Mouse (Mus musculus) gastrocnemius, postnatal 36 days (tissue): ENCODE measurements around the gene Slco1b2. TPM values are rescaled to one million over a fixed set of nuclear protein-coding genes. Genes with fewer than 3 reads are reported as not detected.
"Not testable (repeated sequence)": the region's sequence is repeated elsewhere in the genome, so short reads cannot be mapped to it uniquely, and the experiment has no call there.

ENCODE experiments used
- DNase-seq, 2 experiments: peaks; one replicate each; pipeline ENCODE4 v3.0.0; 2022
- intact Hi-C: fragments of 180-260 bp; cut with DNase I; formaldehyde crosslinking; loops from one replicate; pipeline ENCODE4 v1.15.1; 2025
- long read RNA-seq, 2 experiments: library from polyadenylated mRNA; stranded (forward); transcript quantifications; one replicate each; pipeline ENCODE4 v2.0.0; 2021
- total RNA-seq, 2 experiments: library from RNA; stranded (reverse); gene quantifications; 2 replicates each; pipeline ENCODE4 v1.2.3; 2021

The Slco1b2 gene
- total RNA-seq: not detected
- long read RNA-seq, experiment 1: 0 reads
- long read RNA-seq, experiment 2: 0 reads

DNA sequence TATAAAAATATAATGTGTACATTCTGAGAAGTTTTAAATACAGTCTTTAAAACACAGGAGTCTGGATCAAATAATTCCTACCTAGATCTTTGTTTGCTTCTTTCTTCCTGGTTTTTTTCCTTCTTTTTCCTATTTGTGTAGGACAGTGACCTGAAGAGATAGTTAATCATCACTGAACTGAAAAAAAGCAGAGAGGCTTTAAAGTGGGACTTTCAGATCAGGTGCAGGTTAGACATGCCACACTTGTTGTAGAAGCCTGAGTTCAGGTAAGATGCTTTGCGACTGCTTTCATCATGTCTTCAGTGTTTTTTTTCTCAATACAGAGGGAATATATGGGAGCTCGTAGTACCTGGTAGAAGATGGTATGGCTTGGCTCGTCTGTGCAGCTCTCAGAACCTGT is at the start of gene Slco1b2:
Gene Slco1b2, plus strand, starts transcription at position 228 of the 400 bp plus-strand sequence.
- no peak for DNase-seq
- intact Hi-C loops: no loop called here

DNA sequence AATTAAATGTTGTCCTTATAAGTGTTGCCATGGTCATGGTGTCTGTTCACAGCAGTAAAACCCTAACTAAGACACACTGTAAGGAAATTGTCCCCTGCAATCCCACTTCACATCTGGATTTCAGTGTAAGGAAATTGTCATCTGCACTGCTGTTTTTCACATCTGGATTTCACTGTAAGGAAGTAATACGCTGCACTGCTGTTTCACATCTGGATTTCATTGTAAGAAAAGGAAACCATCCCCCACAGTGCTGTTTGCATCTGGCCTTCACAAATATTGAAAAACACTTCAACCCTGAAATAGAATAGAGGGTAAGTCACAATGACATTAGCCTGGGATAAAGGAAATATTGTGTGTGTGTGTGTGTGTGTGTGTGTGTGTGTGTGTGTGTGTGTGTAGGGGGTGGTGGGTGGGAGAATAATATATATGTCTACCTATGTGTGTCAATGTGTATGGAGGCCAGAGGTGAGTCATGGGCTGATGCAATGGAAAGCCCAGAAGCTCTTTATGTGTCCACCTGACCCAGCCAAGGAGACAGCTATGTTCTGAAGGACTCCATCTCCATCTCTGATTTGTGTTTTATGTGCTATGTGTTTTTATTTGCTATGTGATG is 44.4 kb upstream of the Slco1b2 start:
- intact Hi-C loops: no loop called here
- DNase-seq: no peak

DNA sequence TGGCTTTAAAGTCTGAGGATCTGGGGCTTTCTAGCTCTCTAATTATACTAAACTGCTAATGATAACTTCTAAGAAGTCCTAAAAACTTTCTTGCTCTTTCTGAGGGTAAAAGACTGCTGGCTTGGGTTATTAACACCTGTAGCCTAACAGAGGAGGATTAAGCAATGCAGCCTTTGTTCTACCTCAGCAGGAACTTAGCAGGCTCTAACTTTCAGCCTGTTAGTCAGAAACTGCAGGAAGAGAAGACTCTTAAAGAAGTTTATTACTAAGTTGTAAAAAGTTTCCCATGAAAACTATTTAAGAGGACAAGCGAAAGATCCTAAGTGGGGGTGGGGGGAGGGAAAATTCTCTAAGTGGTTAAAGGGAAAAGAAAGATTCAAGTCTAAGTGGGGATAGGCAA is 39.3 kb upstream of the Slco1b2 start:
- no peak for DNase-seq
- intact Hi-C loops: no loop called here

DNA sequence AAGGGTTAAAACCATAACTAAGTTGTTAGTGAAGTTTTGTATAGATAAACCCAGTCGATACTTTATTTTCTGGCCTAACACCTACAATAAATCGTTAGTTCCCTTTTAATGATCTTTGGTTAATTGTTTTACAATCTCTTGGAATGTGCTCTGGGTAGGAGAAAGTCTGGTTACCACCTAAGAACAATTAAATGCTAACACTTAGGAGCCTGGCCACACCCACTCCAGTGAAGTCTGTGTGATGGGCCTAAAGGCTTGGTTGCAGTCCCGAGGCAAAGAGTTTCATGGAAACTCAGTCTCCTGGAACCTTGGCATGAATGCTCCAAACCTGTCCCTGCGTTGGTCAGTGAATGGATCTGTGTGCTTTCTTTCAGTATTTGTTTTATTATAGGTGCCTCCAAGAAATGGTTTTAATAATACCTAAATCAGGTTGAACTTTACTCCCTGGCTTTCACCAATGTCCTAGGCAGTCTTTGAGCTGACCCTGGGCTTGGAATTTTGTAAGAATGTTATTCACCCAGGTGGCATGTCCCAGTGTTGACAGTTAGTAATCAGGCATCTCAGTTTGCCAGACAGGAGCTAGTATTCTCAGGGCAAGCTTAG is 38.6 kb upstream of the Slco1b2 start:
- DNase-seq, intact Hi-C loops: not testable (repeated sequence)

DNA sequence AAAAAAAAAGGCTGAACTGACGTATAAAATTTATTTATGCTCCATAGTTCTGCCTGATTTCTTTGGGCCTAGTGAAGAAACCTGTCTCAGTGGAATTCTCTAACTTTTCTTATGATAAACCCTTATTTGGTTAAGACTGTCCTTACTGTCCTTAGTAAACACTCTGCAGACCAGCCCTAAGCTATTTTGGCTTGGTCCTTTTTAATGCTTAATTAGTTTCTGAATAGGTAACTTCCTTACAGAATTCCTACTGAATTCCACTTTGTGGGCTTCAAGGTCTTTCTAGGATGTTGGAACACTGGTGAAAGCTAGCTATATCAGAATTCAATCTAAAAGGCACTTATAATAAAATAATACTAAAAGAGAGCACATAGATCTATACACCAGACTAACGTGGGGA is 33.2 kb upstream of the Slco1b2 start:
- no peak for DNase-seq
- intact Hi-C loops: no loop called here

DNA sequence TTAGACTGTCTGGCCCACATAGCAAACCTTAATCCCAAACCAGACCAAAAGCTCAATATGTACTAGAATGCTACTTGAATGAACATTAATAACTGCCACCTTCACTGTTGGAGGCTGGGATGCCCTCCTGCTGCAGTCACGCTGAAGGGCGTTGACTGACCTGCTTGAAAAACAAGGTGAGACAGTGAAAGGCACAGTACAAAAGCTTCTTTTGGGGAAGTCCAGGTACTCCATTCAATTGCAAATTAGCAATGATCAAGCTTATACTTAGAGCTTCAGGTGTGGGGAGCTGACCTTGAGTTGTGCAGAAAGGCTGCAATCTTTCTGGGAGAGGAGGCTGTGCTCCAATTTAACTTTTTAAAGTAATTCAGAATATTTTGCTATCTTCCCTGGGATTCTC is 32.3 kb upstream of the Slco1b2 start:
- no peak for DNase-seq
- intact Hi-C loops: no loop called here

DNA sequence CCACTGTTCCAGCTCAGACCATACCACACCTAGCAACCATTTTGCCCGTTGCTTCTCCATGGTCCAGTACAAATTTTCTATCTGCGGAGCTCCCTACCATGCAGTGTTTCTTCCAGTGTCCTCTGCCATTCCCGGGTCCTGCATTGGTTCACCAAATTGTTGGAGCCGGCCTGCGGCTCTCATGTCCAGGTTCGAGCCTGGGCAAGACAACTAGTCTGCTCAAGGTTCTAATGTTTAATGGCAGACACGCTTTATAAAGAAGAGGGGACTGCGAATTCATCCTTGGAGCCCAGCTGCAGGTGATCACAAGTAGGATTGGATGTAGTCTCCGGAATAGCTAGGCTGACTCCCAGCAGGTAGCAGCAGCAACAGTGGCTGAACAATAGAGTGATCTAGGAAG is 28.4 kb upstream of the Slco1b2 start:
- intact Hi-C loops: no loop called here
- DNase-seq: no peak

DNA sequence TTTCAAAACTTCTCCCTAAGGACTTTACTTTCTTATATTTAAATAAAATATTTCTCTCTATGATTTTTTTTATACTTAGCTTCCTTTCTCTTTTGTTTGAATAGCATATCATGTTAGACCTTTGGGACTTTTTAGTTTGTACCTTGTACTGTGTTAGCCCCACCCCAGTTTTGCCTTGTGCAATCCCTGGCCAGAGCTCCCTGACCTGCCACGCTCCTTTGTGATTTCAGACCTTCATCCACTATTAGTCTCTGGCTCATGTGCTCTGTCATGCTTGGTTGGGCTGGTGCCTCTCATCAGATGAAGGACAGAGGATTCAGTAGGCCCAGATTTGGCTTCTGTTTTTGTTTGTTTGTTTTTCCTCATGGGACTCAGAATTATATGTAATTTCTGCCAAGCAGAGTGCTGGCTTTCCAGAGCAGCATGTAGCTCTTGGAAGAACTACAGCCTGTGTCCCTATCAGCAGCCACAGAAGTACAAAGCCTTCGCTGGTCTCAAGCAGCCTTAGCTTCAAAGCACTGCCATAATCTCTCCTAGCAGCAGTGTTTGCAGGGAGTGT is 18.5 kb upstream of the Slco1b2 start:
- intact Hi-C loops: no loop called here

DNA sequence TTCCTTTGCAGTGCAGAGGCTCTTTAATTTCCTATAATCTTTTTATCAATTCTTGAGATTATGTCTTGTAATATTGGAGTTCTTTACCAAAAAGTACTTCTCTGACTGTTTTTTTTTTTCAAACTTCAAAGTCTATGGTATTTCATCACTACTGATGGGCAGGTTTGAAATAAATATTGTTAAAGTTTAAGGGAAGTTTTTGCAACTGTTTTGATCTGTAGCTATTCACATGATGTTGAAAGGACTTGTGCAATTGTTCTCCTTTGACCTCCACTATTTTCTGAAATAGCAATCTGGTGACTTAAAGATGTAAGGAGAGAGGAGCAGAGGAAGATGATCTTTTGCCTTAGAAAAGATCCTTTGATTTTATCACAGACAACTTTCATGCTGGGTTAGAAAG is 15.3 kb upstream of the Slco1b2 start:
- no peak for DNase-seq
- intact Hi-C loops: no loop called here

More for the DNA sequence above, 18.5 kb upstream of the Slco1b2 start:
- DNase-seq: no peak

DNA sequence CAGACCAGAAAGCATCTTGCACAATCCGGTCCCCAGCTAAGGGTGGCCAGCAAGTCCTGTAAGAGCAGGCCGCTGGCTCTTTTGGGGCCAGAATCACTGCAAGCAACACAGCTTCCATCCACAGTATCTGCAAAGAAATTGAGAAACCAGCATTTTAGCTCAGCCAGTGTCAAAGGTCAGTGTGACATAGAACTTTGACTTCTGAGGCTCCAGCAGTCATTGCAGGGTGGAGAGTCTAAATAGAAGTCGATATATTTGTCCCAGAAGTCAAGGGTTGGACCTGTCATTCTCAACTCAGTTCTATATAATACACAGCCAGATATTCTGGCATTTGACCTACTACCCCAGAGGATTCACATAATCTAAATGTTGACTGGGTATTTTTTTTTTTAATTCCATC is 14.0 kb upstream of the Slco1b2 start:
- no peak for DNase-seq

DNA sequence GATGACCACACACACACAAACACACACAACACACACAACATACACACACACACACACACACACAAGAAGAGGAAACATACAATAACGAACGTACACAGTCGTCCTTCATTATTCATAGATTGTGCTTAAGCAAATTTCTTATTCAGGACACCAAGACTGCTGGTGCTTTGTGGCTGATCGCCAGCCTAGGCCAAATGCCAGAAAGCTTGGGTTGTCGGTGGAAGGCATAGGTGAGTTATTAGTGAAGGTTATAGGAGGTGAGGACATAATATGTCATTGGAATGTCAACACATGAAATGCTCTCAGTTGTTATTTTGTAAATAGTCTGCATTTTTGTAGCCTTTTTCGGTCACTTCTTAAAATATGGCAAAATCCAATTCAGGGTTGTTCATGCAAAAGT is 3.6 kb downstream of the Slco1b2 start:
- intact Hi-C loops: no loop called here
- no peak for DNase-seq

More for the DNA sequence above, 14.0 kb upstream of the Slco1b2 start:
- intact Hi-C loops: no loop called here

DNA sequence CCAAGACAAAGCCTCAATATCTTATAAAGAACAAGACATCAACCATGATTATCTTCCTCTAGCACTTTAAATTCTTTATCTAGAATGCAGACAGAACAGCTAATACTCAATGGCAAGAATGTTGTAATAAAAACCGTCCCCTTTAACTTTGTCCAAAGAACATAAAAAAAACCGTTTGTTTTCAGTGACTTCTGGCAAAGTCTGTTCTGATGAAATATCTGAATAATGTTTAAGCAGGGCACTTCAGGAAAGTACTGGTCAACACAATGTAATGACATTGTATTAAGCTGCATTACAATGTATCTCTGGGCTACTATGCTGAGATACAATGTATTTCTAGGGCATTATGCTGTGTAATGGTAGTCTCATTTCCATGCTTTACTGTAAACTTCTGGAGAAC is 5.9 kb downstream of the Slco1b2 start:
- intact Hi-C loops: no loop called here
- DNase-seq: no peak

DNA sequence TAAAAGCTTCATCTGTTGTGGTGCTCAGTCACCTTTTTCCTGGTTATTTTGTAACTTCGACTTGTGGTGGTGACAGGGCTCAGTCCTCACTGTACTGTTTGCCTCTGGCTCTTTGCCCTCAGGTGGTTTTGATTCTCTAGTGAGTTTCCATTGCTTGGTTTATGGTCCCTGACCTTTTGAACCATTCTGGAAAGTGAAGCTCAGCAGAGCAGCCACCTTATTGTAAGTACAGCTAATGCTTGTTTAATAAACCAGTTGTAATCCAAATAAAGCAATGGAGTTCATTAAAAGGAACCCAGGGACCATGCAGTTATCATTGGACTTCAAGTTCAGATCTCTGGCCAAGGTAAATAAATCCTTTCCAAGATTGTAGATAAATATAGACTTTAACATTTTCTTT is 11.3 kb downstream of the Slco1b2 start:
- no peak for DNase-seq
- intact Hi-C loops: no loop called here

DNA sequence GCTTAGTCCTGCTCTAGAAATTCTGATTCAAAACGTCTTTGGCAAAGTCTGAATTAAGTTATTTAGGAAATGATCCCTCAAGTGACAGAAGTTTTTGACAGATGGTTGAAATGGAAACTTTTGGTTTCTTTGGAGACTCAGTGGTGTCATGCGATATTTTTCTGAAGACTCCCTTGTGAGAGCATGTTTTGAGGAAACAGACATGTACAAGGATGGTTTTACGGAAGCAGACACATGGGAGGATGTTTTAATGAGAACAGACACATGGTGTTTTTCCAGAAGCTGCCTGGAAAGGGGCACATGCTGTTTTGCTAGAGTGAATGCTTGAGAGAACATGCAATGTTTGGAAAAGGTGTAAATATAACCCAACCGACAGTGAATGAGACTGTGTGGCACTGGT is 57.7 kb downstream of the Slco1b2 start:
- no peak for DNase-seq
- intact Hi-C loops: no loop called here

DNA sequence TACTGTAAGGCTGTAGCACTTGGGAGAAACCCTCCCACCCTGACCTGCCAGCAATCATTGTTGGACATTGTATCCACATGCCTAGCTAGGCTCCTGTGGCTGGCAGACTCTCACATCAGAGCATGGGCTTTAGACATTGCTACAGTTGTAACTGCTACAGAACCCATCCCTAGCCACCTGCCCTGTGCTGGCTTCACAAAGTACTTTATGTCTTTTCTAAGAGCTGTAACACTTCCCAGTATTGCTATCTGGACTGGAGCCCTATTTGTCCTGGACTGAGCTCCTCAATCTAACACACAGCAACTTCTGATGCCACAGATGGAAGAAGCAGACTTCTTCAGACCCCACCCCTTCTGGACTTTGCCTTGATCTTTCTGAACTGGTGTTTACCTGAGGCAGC is 61.9 kb downstream of the Slco1b2 start:
- intact Hi-C loops: no loop called here
- no peak for DNase-seq

Other genes starting within 250 kb of the Slco1b2 start
- not detected for gene Slco1c1, start 105.2 kb upstream of the Slco1b2 start, total RNA-seq
- gene Gm5724, start 144.3 kb downstream of the Slco1b2 start, total RNA-seq: not detected
- gene Slco1a4, start 226.7 kb downstream of the Slco1b2 start, total RNA-seq: under 1 TPM in 1 of 2 experiments, not detected in 1; 0.12 TPM